Mouse (Mus musculus) left cerebral cortex, adult 8-10 months (tissue): Measurements from ENCODE around the gene Zfp472. TPM values are rescaled to one million over a fixed set of nuclear protein-coding genes. Genes with fewer than 3 reads are reported as not detected.

Source experiments
- DNase-seq, 2 experiments: peaks; one replicate each; pipeline ENCODE4 v3.0.0; 2022; ENCODE audit warnings: low spot score in 2 of 2
- total RNA-seq, 4 experiments: library from RNA; stranded (reverse); gene quantifications; 2 replicates each; pipeline ENCODE4 v1.2.4; 2022

Zfp472 gene
- total RNA-seq: 1 to 10 TPM; 4.8 to 7.0 (median 5.9) TPM

DNA sequence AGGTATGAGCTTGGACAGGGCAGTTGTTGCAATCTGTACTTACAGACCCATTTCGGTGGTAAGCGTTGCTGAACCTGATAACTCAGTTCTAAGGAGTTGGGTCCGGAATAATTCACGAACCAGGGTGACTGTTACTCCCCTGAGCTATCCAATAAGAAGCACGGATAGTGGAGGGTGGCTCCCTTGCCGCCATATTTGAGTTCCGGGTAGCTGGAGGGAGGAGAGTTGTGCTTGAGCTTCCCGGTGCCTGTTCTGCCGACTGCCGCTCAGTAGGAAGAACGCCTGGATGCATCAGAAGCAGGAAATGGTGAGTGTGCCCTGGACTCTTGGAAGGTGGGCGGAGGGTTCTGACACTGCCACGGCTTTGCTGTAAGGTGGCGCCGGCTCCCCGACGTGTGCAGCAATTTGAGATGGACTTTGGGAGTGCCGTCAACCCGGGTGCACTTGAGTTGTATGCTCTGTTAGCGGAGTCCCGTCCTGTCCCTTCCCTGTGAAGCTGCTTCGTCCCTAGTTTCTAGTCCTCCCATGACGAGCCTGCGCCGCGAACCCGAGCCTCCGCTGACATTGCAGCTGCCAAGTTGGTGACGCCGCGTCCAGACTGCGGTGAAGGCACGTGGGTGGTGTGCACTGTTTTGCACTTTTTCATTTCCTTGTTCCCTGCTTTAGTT, at the start of gene Zfp472:
Gene Zfp472, plus strand, starts transcription at position 192 of the 668 bp plus-strand sequence.
- DNase-seq: peak; percentile 84 to 87

DNA sequence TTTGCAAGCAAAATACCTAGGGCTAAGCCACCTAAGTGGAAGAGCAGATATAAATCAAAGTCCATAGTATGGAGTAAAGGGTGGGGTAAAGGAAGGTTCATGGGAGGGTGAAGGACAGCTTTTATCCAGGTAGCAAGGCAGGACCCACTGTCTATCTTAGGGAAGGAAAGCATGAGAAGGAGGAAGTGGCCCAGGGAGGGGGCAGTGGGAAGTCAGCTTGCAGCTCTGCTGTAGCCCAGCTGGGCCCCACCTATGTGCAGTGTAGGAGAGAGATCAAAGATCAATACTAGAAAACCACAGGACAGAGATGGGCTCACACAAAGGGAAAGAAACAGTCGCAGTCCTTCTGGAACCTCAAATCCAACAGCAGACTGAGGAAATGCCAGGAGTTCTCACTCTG, 49.5 kb upstream of the Zfp472 start:
- no peak for DNase-seq

DNA sequence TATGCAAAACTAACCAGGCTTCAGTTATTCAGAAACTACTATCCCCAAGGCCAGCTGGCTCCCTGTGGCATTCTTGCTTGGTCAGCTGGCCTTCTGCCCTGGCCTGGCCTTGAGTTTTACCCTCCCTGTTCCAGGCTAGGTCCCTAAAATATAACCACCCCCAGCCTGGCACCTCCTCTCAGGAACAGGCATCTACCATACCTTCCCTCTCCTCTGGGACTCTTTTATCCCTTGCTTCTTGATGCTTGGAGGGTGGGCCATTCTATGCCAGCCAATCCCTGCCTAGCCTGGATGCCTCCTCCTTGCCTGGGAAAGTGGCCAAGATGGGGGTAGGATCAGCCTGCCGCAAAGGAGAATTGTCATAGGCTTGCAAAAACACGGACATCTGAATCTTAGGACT, 48.5 kb upstream of the Zfp472 start, which contains the start of gene Cyp4f14:
Gene Cyp4f14, minus strand, starts transcription at position 212 of the 400 bp plus-strand sequence.
- DNase-seq: no peak

DNA sequence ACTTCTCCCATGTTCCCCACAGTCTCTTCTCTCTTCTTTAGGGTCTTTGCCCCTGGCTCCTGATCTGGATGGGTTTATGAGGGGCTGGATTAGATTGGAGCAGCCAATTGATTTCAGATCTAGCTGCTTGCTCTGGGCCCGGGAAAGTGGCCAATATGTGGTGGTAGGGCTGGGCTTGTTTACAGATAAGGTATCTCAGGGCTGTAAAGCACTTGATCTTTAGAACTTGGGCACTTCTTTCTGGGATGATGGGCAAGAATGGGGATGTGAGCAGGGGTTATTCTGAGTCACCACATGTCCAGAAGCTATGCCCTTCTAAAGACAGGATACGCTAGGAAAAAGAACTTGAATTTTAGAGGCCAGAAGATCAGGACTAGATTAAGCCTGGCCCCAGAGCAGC, 46.5 kb upstream of the Zfp472 start:
- no peak for DNase-seq

DNA sequence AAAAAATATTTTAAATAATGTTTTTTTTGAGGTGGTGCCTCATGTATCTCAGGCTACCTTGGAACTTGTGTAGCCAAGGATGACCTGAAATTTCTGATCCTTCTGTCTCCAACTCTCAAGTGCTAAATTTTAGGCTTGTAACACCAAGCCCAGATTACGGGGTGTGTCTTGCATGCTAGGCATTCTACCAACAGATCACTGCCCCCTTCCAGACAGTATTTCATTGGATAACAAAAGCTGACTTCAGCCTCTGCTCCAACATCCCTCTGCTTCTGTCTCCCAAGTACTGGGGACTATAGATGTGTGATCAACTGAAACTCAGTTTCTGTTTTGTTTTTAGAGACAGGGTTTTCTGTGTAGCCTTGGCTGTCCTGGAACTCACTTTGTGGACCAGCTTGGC, 41.9 kb upstream of the Zfp472 start:
- no peak for DNase-seq

DNA sequence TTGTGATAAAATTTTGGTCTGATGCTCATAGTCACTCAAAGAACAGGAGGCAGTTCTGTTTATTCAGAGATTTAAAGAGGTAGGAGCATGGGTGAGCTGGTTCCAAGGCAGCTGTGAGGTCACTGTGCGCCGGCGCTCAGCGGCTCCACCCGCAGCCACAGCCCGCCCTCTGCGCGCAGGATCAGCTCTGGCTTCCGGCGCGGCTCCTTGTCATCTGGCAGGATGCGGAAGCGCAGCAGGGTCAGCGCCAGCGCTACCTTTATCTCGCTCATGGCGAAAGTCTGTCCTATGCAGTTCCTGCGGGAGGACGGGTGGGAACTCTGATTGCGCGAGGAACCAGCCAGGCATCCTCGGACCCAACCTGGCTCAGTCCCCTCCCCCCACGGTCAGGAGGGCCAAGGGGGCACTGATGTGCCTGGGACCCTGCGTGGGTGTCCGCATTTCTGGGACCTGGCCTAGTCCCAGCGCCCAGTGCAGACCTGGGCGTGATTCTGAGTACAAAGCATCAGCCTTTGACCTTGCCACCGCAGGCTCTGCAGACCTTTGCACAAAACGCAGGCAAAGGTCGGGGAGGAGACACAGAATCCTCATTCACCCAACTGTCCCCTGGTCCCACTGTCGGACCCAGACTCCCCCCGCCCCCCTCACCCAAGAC, 40.8 kb upstream of the Zfp472 start:
- DNase-seq: peak; percentile 32 to 67

DNA sequence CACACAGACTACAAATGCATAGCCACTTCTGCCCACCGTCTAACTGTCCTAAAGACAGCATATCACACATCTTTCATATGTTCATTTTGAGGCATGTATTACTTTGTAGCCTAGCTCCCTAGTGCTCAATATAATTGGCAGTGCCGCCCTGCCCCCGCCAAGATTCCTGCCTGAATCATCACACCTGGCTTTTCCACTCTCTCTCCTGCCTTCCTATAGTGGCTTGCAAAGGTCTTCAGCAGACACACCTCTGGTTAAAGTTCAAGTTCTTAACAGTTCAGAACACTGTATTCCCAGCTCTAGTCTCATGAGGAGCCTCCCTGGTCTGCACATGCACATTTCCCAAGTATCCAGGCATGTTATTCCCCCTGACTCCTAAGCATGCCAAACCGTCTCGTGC, 37.8 kb upstream of the Zfp472 start:
- DNase-seq: no peak

DNA sequence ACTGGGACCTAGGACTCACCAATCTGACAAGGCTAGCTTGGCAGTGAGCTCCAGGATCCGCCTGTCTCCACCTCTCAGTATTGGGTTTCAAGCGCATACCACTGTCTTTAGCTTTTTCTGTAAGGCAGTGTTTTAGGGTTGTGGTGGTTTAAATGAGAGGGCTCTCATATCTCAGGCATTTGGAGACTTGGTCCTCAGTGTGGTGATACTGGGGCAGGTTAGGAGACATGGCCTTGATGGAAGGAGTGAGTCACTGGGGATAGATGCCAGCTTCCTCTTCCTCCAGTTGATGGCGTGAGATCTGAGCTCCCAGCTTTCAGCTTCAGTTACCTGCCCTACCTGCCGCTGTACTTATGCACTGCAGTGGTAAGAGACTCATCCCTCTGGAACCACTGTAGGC, 25.8 kb upstream of the Zfp472 start:
- no peak for DNase-seq

DNA sequence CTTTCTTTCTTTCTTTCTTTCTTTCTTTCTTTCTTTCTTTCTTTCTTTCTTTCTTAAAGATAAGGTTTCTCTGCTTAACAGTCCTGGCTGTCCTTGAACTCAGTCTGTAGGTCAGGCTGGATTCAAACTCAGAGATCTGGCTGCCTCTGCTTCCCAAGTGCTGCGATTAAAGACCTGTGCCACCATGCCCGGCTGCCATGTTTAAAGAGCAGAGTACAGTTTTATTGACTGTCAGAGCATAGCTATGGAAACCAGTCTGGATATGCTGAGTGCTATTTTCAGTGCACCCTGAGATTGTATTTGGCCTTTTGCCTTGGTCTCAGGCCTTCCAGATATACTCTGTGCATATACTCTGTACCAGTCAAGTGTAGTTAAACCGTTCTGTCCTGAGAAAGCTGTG, 22.0 kb upstream of the Zfp472 start:
- no peak for DNase-seq

DNA sequence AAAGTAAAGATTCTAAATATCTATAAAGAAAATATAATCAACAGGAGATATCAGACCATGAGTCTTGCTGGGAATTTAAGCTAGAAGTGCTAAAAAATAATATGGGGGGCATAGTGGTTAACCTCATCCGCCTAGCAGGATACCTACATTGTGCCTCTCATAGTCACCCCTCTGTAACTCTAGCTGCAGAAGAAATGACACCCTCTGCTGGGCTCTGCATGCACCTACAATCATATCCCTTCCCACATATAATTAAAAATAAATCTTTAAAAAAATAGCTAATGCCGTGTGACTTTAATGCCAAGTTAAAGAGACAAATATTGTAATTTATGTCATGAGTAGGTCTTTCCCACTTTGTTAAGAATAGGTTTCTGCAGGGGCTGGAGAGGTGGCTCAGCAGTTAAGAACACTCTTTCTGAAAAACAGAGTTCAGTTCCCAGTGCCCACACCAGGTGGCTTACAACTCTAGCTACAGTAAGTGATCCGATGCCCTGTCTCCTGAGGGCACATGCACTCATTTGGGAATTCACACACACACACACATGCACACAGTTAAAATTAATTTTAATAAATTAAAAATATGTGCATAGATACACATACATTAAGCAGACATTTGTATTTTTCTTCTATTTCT, 21.1 kb upstream of the Zfp472 start:
- DNase-seq: no peak

DNA sequence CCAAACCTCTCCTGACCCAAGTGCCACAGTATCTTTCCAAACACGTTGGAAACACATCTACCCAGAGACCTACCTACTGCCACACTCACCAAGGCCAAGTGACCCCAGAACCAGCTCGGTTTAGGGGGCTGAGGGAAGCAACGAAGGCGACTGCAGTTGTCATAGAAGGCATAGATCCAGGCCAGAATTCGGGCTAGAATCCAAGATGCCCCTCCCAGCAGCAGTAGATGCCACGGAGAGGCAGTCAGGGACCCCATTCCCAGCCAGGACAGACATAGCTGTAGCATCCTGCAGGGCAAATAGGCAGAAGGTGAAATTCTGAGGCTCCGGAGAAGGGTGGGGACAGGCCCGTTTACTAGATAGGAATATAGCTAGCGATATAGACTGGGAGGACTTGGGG, 18.9 kb upstream of the Zfp472 start:
- DNase-seq: no peak

DNA sequence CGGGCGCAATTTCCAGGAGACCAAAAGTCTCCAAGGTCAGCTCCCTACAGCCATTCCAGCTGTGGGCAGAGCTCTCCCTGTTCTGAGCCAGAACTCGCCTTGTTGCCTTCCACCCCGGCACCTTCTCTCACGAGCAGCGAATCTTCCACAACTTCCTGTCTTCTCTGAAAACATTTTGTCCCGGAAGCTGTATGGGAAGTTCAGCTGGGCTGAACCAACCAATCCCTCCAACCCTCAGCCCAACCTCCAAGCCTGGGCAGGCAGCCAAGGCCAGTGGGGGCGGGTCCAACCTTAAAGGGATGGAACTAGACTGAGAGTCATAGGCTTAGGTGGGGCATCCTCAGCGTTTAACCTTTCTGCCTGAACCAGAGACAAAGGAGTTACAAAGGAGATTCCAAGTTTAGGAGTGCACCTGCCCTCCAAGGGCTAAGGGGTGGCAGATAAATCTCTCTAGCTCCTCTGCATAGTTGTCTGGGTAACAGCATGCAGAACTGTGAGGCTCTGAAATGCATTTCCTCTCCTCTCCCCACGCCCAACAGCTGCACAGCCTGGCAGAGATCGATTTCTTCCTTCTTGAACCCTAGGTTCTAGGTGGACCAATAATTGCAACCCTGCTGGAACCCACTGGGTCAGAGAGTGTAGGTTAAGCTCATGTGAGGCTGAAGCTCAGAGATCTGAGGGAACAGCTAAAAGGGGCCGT, 18.2 kb upstream of the Zfp472 start, which contains the start of gene Cyp4f13:
Gene Cyp4f13, minus strand, starts transcription at position 188 of the 700 bp plus-strand sequence.
- peak; percentile 78 to 87 for DNase-seq

DNA sequence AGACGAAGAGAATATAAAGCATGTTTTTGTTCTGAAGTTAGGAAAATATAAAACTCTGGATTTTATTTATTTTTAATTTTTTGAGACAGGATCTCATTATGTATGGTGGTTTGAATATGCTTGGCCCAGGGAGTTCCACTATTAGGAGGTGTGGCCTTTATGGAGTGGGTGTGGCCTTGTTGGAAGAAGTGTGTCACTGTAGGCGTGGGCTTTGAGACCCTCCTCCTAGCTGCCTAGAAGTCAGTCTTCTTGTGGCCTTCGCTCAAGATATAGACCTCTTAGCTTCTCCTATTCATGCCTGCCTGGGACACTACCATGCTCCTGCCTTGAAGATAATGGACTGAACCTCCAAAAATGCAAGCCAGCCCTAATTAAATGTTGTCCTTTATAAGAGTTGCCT, 15.5 kb upstream of the Zfp472 start:
- DNase-seq: no peak

DNA sequence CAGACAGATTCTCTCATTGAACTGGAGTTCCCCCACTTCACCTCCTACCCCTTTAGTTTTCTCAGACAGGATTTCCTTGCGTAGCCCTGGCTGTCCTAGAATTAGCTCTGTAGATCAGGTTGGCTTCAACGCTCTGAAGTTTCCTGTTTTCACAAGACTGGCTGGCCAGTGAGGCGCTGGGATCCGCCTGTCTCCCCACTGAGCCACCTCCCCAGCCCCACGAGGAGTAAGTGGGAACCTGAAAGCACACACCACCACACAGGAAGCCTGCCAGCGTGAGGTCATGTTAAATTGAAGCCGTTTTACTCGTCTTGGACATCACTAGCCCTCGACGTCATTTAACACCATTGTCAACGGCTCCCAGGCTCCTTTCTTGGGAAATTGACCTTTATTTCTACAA, 14.6 kb upstream of the Zfp472 start:
- DNase-seq: no peak

DNA sequence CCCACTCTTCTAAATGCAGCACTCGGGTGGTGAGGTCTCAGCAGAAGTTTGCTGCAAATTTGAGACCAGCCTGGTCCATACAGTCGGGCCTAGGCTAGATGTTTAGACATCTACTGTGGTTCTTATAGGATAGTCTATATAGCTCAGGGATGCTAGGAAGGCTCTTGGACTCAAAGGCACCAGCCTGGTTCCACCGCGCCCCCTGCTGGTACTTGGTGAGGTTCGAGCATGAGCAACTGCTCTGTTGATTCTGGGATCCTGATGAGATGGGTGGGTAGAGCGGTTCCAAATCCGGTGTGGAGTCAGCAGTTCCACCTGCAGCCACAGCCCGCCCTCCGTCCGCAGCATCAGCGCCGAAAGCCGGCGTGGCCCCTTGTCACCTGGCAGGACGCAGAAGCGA, 14.2 kb upstream of the Zfp472 start:
- DNase-seq: peak; percentile 57 to 78

DNA sequence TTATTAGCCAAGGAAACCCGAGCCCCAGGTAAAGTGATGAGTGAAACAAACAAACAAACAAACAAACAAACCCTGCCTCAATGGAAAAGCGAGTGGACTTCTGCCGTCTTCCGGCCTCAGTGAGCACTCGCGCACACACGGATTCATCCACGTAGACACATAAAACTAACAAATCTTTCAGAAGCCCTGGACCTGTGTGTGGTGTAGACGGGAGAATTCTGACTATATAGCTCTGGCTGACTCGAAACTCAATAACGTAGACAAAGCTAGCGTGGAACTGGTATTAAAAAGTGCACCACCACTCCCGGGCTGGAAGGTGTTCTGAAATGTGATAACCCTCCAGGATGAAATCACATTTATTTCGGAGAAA, 376 bp upstream of the Zfp472 start:
- DNase-seq: no peak

DNA sequence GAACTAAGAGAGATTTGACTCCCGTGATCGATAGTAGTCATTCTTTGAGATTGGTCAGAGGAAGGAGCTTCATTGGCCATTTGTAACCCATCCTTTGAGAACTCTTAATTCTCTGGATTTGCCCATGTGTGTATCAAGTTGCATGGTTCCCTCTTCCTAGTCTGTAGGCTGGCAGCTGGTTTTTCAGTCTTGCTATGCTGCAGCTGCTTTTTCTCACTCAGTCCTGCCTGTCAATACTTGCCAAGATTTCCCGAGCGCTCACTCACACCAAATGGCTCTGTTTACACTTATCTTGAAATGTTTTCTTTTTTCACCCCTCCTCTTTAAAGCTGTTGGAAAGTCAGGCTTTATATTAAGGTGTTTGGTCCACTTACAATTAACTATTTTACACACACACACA, 15.7 kb downstream of the Zfp472 start:
- DNase-seq: no peak

DNA sequence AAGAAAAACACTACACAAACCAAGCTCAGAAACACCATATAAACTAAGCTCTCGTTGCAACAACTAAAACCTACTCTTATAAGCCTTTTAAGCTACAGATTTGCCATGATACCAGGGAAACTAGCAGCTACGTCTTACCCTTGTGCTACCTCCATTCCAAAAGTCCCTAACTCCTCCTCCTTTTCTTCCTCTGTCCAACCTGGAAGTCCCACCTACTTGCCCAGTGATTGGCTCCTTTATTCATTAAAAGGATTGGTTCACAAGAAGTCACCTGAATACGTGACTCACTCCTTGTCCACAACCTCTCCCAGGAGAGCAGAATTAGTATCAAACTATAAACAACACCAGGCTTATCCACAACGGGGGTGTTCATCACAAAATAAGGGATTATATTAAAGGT, 20.7 kb downstream of the Zfp472 start:
- DNase-seq: no peak

DNA sequence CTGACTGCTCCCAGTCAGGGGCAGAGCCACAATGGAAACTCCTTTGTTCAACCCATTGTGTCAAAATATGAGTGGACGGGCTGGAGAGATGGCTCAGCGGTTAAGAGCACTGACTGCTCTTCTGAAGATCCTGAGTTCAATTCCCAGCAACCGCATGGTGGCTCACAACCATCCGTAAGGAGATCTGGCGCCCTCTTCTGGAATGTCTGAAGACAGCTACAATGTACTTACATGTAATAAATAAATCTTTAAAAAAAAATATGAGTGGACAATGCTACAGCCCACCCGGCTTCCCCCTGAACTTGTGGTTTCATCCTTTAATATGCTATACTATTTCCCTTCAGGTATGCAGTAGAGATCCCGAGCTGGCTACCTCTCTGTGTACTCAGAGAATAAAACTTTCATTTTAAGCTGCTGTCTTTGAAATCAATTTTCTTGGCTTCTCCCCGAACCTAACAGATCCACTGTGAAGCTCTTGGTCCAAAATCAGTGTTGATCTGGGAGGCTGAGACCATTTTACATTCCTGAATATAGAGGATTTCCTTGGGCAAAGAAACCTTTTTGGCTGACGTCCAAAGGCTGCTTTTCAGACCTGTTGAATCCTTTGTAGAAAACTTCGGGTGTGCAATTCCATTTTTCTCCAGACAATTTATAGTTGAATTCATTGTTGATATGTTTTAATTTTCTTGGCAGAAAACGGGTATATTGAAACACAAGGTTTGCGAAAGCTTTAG, 26.5 kb downstream of the Zfp472 start:
- no peak for DNase-seq

DNA sequence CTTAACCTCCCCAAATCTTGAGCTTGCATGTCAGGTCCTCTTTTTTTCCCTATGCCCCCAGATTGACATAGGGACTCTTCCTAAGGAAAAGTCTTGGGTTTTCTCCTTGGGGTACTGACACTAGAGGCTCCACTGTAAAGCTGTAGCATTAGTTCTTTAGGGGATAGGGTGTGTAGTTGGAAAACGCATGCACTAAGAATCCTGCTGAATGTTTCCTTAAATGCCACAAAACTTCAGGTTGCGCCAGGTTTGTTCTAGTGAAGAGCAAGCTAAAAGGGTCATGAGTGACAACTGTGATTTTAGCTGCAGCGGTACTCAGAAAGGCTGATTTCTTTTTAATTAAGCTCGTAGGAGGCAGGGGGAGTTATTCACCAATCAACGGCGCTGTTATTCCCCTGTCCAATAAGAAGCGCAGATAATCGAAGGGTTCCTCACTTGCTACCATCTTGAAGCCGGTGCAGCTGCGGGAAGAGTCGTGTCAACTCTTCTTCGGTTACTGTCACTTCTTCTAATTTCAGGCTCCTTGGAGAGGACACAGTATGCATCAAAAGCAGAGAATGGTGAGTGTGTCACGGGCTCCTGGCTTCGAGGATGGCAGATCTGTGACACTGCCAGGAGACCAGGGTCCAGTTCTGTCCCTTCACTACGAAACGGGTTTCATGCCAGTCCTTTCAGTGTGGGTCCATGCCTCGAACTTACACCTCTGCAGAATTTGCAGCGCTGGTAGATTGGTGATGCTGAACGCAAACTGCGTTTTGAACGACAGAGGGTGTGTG, 27.3 kb downstream of the Zfp472 start, which contains the start of gene Zfp952:
Gene Zfp952, plus strand, starts transcription at position 431 of the 776 bp plus-strand sequence.
- peak; percentile 82 to 87 for DNase-seq

DNA sequence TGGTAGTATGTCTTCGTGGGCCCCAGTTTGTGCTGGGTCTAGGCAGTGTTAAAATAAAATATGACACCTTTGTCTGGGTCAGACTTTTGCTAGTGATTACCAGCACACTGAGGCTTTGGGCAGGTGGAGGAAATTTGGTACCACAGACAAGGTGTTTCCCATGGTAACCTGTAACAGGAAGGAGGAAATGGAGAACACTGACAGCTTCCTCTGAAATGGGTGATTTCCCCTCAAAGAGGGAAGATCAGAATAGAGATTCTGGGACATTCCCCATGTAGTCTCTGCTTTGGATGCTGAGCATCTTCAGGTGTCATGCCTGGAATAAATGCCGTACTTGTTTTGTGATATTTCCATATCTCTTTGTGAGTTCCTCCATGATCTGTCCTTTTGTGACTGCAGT, 32.9 kb downstream of the Zfp472 start:
- no peak for DNase-seq
